Mouse (Mus musculus) erythroblast, embryonic 14.5 days (primary cell): ENCODE data around the gene En1. TPM values are rescaled to one million over a fixed set of nuclear protein-coding genes. Genes with fewer than 3 reads are reported as not detected.

Experiments
- H3K27me3 ChIP-seq: 2 replicates; pipeline ENCODE4 v1.6.1; 2012; ENCODE audit warnings: inconsistent platforms; ENCODE audit not compliant: control insufficient read depth
- H3K36me3 ChIP-seq: 2 replicates; pipeline ENCODE4 v1.6.1; 2012; ENCODE audit warnings: mild to moderate bottlenecking, inconsistent platforms; ENCODE audit not compliant: control insufficient read depth
- H3K4me1 ChIP-seq: 2 replicates; pipeline ENCODE4 v1.6.1; 2012; ENCODE audit warnings: inconsistent platforms; ENCODE audit not compliant: control insufficient read depth
- H3K4me3 ChIP-seq: replicated peaks from 2 replicates; pipeline ENCODE3; 2012; ENCODE audit warnings: moderate library complexity, mild to moderate bottlenecking, inconsistent platforms
- H3K9me3 ChIP-seq: 2 replicates; pipeline ENCODE4 v1.6.1; 2012; ENCODE audit warnings: low read length, inconsistent platforms, mixed read lengths; ENCODE audit not compliant: control insufficient read depth
- GATA1 ChIP-seq: IDR thresholded peaks from 2 replicates; pipeline ENCODE4 v1.6.1; 2012; ENCODE audit warnings: low read length, inconsistent platforms, mixed read lengths
- TAL1 ChIP-seq: IDR thresholded peaks from 3 replicates; pipeline ENCODE4 v1.6.1; 2012; ENCODE audit warnings: low read length, inconsistent platforms, mixed read lengths
- polyA plus RNA-seq: library from polyadenylated mRNA; stranded (reverse); fragments of >175 nt; gene quantifications from 2 replicates; pipeline ENCODE4 v1.2.3, GENCODE M21; 2012

Gene En1
- polyA plus RNA-seq, 1 experiment = not detected

- no peak overlapping the region for H3K4me3 ChIP-seq
- H3K9me3 ChIP-seq = no peaks in the 10 kb centered on the region
- peaks cover 8% of the 10 kb centered on the region for H3K4me1 ChIP-seq
- H3K27me3 ChIP-seq = peaks cover 3% of the 10 kb centered on the region; the same call in 1 of the 2 replicates
- TF ChIP-seq TAL1 (no peak), GATA1 (no peak)
- no peaks in the 10 kb centered on the region for H3K36me3 ChIP-seq
Measured at GRCm38 (mm10) chr1:120643848-120644711, 41.9 kb downstream of the En1 start.

GRCm38 (mm10) chr1:120644755-120645154 is 42.5 kb downstream of the En1 start:
- Histone ChIP-seq H3K4me1 (peaks cover 8% of the 10 kb centered on the region), H3K4me3 (no peak overlapping the region), H3K9me3 (no peaks in the 10 kb centered on the region), H3K36me3 (no peaks in the 10 kb centered on the region), H3K27me3 (peaks cover 3% of the 10 kb centered on the region; the same call in 1 of the 2 replicates)
- TF ChIP-seq GATA1 (no peak), TAL1 (no peak)

GRCm38 (mm10) chr1:120650068-120650467 is 47.9 kb downstream of the En1 start:
- Histone ChIP-seq H3K4me3 (no peak overlapping the region), H3K9me3 (no peaks in the 10 kb centered on the region), H3K4me1 (peaks cover 2% of the 10 kb centered on the region; the same call in 1 of the 2 replicates), H3K36me3 (no peaks in the 10 kb centered on the region), H3K27me3 (no peaks in the 10 kb centered on the region)
- no peak for TF ChIP-seq TAL1
- TF ChIP-seq GATA1 = no peak

GRCm38 (mm10) chr1:120651997-120652396 is 49.8 kb downstream of the En1 start:
- H3K4me1 ChIP-seq = no peaks in the 10 kb centered on the region
- no peaks in the 10 kb centered on the region for H3K36me3 ChIP-seq
- H3K9me3 ChIP-seq = no peaks in the 10 kb centered on the region
- TF ChIP-seq TAL1 = no peak
- no peak for TF ChIP-seq GATA1
- H3K4me3 ChIP-seq = no peak overlapping the region
- H3K27me3 ChIP-seq = no peaks in the 10 kb centered on the region

- Histone ChIP-seq H3K4me1 (no peaks in the 10 kb centered on the region), H3K9me3 (no peaks in the 10 kb centered on the region), H3K4me3 (no peak overlapping the region), H3K27me3 (no peaks in the 10 kb centered on the region), H3K36me3 (no peaks in the 10 kb centered on the region)
- TF ChIP-seq TAL1 = no peak
- TF ChIP-seq GATA1 = no peak
Measured at GRCm38 (mm10) chr1:120654950-120655396, 52.8 kb downstream of the En1 start.

Other genes starting within 250 kb of the En1 start
- gene Marco, start 97.4 kb upstream of the En1 start, polyA plus RNA-seq = 2.3 and 3.3 TPM in 2 replicates